Mouse (Mus musculus) forebrain, embryonic 16.5 days (tissue): ENCODE measurements around the gene Rps18. TPM values are rescaled to one million over a fixed set of nuclear protein-coding genes. Genes with fewer than 3 reads are reported as not detected.
A peak's percentile ranks its signal among the peaks of the same experiment; 100 is the strongest.
"Not testable (repeated sequence)": the region's sequence is repeated elsewhere in the genome, so short reads cannot be mapped to it uniquely, and the experiment has no call there.

ENCODE experiments used
- ATAC-seq: fragments of 200-750 bp; cut with Nextera tagmentation; 2 replicates; pipeline ENCODE4 v1.8.0; 2017; ENCODE audit warnings: mild to moderate bottlenecking, moderate library complexity
- H3K27ac ChIP-seq: fragments of 300-500 bp; sonication (generic); 2 replicates; pipeline ENCODE4 v1.5.1; 2014; ENCODE audit warnings: low read length, control low read depth
- H3K27me3 ChIP-seq: fragments of 300-500 bp; sonication (generic); replicated peaks from 2 replicates; pipeline ENCODE4 v1.6.1; 2014; ENCODE audit warnings: low read length; ENCODE audit not compliant: control insufficient read depth, insufficient read depth
- H3K36me3 ChIP-seq: fragments of 300-500 bp; sonication (generic); 2 replicates; pipeline ENCODE4 v1.6.1; 2014; ENCODE audit not compliant: control insufficient read depth, insufficient read depth
- H3K4me1 ChIP-seq: fragments of 300-500 bp; sonication (generic); replicated peaks from 2 replicates; pipeline ENCODE4 v1.6.1; 2014; ENCODE audit warnings: low read length; ENCODE audit not compliant: control insufficient read depth, insufficient read depth
- H3K4me2 ChIP-seq: fragments of 300-500 bp; sonication (generic); 2 replicates; pipeline ENCODE4 v1.6.1; 2014; ENCODE audit warnings: mild to moderate bottlenecking, low read length, control low read depth
- H3K4me3 ChIP-seq: fragments of 300-500 bp; sonication (generic); replicated peaks from 2 replicates; pipeline ENCODE4 v1.5.1; 2014; ENCODE audit warnings: mild to moderate bottlenecking, low read length, control low read depth
- H3K9ac ChIP-seq: fragments of 300-500 bp; sonication (generic); replicated peaks from 2 replicates; pipeline ENCODE4 v1.6.1; 2014; ENCODE audit warnings: low read depth, low read length, control low read depth
- H3K9me3 ChIP-seq: fragments of 300-500 bp; sonication (generic); 2 replicates; pipeline ENCODE4 v1.6.1; 2016; ENCODE audit warnings: low read length; ENCODE audit not compliant: control insufficient read depth
- WGBS: fragments of 180-500 bp; shearing (Covaris S2); extraction: QIAGEN DNeasy Blood & Tissue Kit; methylation state at CpG from one replicate; pipeline ENCODE4 v1.1.7; 2014; 5-methylcytosine and 5-hydroxymethylcytosine counted together
- polyA plus RNA-seq: library from polyadenylated mRNA; unstranded; fragments of >200 nt; fragmentation: Nextera tagmentation; extraction: Ambion mirVana; gene quantifications from 2 replicates; pipeline ENCODE4 v1.2.1, GENCODE M21; 2015

Gene Rps18
- polyA plus RNA-seq, 1 experiment from 2014 or later: 811 TPM

GRCm38 (mm10) chr17:33991788-33992664 lies 36.2 kb upstream of the Rps18 start:
- Histone ChIP-seq H3K9me3 (no peaks in the 10 kb centered on the region), H3K27ac (no peak overlapping the region), H3K4me1 (no peaks in the 10 kb centered on the region), H3K4me2 (no peak overlapping the region), H3K27me3 (0 out of 2 replicates have a peak, but pooled peaks cover 4% of the 10 kb centered on the region), H3K4me3 (no peak overlapping the region), H3K36me3 (no peaks in the 10 kb centered on the region), H3K9ac (no peak overlapping the region)
- ATAC-seq: 0 out of 2 replicates have a peak, but pooled peaks have one; percentile 40
- WGBS: 31% methylated on average over 10 of the region's 10 CpGs

GRCm38 (mm10) chr17:33982136-33982535 lies 26.3 kb upstream of the Rps18 start:
- peak overlapping the region; percentile 51 for H3K4me2 ChIP-seq
- 8% methylated on average over 8 of the region's 8 CpGs for WGBS
- H3K36me3 ChIP-seq, H3K9me3 ChIP-seq, H3K27ac ChIP-seq, ATAC-seq, H3K9ac ChIP-seq: not testable (repeated sequence)
- H3K4me3 ChIP-seq: peak overlapping the region; percentile 49
- H3K4me1 ChIP-seq: peaks cover 19% of the 10 kb centered on the region
- peaks cover 30% of the 10 kb centered on the region for H3K27me3 ChIP-seq

- not testable (repeated sequence) for H3K36me3 ChIP-seq, H3K9me3 ChIP-seq
- Histone ChIP-seq H3K9ac (peak overlapping the region; percentile 60), H3K27ac (peak overlapping the region; percentile 91), H3K27me3 (peaks cover 37% of the 10 kb centered on the region), H3K4me3 (peak overlapping the region; percentile 49), H3K4me2 (peak overlapping the region; percentile 51), H3K4me1 (peaks cover 19% of the 10 kb centered on the region)
- WGBS: under 1% methylated on average over 27 of the region's 27 CpGs
- ATAC-seq: peak; percentile 96
Observed at GRCm38 (mm10) chr17:33981192-33981909, 25.6 kb upstream of the Rps18 start.

- H3K4me2 ChIP-seq: peak overlapping the region; percentile 35; the same call in 1 of the 2 replicates
- peak; percentile 3; the same call in 1 of the 2 replicates for ATAC-seq
- H3K27me3 ChIP-seq: peaks cover 39% of the 10 kb centered on the region
- H3K9ac ChIP-seq: peak overlapping the region; percentile 39; the same call in 1 of the 2 replicates
- peak overlapping the region; percentile 0; the same call in 1 of the 2 replicates for H3K4me3 ChIP-seq
- no peaks in the 10 kb centered on the region for H3K36me3 ChIP-seq
- WGBS: 81% methylated on average over 19 of the region's 19 CpGs
- peaks cover 19% of the 10 kb centered on the region for H3K4me1 ChIP-seq
- H3K9me3 ChIP-seq: no peaks in the 10 kb centered on the region
- H3K27ac ChIP-seq: peak overlapping the region; percentile 34
Observed at GRCm38 (mm10) chr17:33980181-33981035, 24.6 kb upstream of the Rps18 start.

- no peaks in the 10 kb centered on the region for H3K36me3 ChIP-seq
- H3K9ac ChIP-seq: no peak overlapping the region
- no peak overlapping the region for H3K4me2 ChIP-seq
- no peak for ATAC-seq
- H3K4me1 ChIP-seq: peaks cover 19% of the 10 kb centered on the region
- 79% methylated on average over 6 of the region's 6 CpGs for WGBS
- H3K9me3 ChIP-seq: no peaks in the 10 kb centered on the region
- H3K27ac ChIP-seq: no peak overlapping the region
- no peak overlapping the region for H3K4me3 ChIP-seq
- peaks cover 42% of the 10 kb centered on the region for H3K27me3 ChIP-seq
Observed at GRCm38 (mm10) chr17:33979512-33980050, 23.8 kb upstream of the Rps18 start.

GRCm38 (mm10) chr17:33978631-33979031 lies 22.8 kb upstream of the Rps18 start:
- H3K27ac ChIP-seq: no peak overlapping the region
- H3K27me3 ChIP-seq: peaks cover 47% of the 10 kb centered on the region
- H3K4me2 ChIP-seq: peak overlapping the region; percentile 56
- under 1% methylated on average over 17 of the region's 17 CpGs for WGBS
- H3K36me3 ChIP-seq: no peaks in the 10 kb centered on the region
- peak overlapping the region; percentile 40 for H3K4me3 ChIP-seq
- H3K9me3 ChIP-seq: no peaks in the 10 kb centered on the region
- H3K9ac ChIP-seq: peak overlapping the region; percentile 52
- ATAC-seq: no peak
- peaks cover 19% of the 10 kb centered on the region for H3K4me1 ChIP-seq

- H3K4me2 ChIP-seq: peak overlapping the region; percentile 56
- WGBS: 3% methylated on average over 57 of the region's 57 CpGs
- H3K27me3 ChIP-seq: peaks cover 47% of the 10 kb centered on the region
- peak overlapping the region; percentile 40 for H3K4me3 ChIP-seq
- no peak for ATAC-seq
- H3K9ac ChIP-seq: peak overlapping the region; percentile 52
- H3K9me3 ChIP-seq: no peaks in the 10 kb centered on the region
- H3K4me1 ChIP-seq: peaks cover 19% of the 10 kb centered on the region
- no peak overlapping the region for H3K27ac ChIP-seq
- no peaks in the 10 kb centered on the region for H3K36me3 ChIP-seq
Observed at GRCm38 (mm10) chr17:33977861-33978557, 22.2 kb upstream of the Rps18 start.

- Histone ChIP-seq H3K4me2 (no peak overlapping the region), H3K27me3 (peaks cover 29% of the 10 kb centered on the region), H3K27ac (no peak overlapping the region), H3K4me3 (no peak overlapping the region), H3K4me1 (peaks cover 7% of the 10 kb centered on the region; the same call in 1 of the 2 replicates), H3K9ac (no peak overlapping the region), H3K9me3 (no peaks in the 10 kb centered on the region), H3K36me3 (no peaks in the 10 kb centered on the region)
- 62% methylated on average over 3 of the region's 3 CpGs for WGBS
- ATAC-seq: no peak
Observed at GRCm38 (mm10) chr17:33973572-33973971, 17.8 kb upstream of the Rps18 start.
